Mouse (Mus musculus) right cerebral cortex, postnatal 36 days (tissue): ENCODE measurements around the gene Fibcd1.
A peak's percentile ranks its signal among the peaks of the same experiment; 100 is the strongest.

Experiments
- DNase-seq, 2 experiments: peaks; one replicate each; pipeline ENCODE4 v3.0.0; 2022; ENCODE audit warnings: low spot score in 2 of 2, mixed read lengths in 1 of 2

Gene Fibcd1

GRCm38 (mm10) chr2:31845896-31846691, at the start of gene Fibcd1:
Fibcd1 (minus strand) TSS chr2:31846005.
- no peak for DNase-seq

GRCm38 (mm10) chr2:31894221-31894870, 48.5 kb upstream of the Fibcd1 start:
- DNase-seq = peak in 1 of 2 experiments; percentile 50

- no peak for DNase-seq
Observed at GRCm38 (mm10) chr2:31893110-31893669, 47.4 kb upstream of the Fibcd1 start.

- no peak for DNase-seq
Observed at GRCm38 (mm10) chr2:31891219-31891618, 45.4 kb upstream of the Fibcd1 start.

GRCm38 (mm10) chr2:31888871-31889270, 43.1 kb upstream of the Fibcd1 start:
- DNase-seq = no peak

- no peak for DNase-seq
Observed at GRCm38 (mm10) chr2:31887030-31887429, 41.2 kb upstream of the Fibcd1 start, which contains the start of gene Lamc3. Lamc3 (plus strand) TSS chr2:31887291.

- no peak for DNase-seq
Observed at GRCm38 (mm10) chr2:31884806-31885205, 39.0 kb upstream of the Fibcd1 start.

- no peak for DNase-seq
Observed at GRCm38 (mm10) chr2:31883061-31883460, 37.3 kb upstream of the Fibcd1 start.

- DNase-seq = no peak
Observed at GRCm38 (mm10) chr2:31880868-31881267, 35.1 kb upstream of the Fibcd1 start.

- DNase-seq = no peak
Observed at GRCm38 (mm10) chr2:31878610-31879009, 32.8 kb upstream of the Fibcd1 start.

GRCm38 (mm10) chr2:31876446-31876845, 30.6 kb upstream of the Fibcd1 start:
- peak in 1 of 2 experiments; percentile 38 for DNase-seq

- no peak for DNase-seq
Observed at GRCm38 (mm10) chr2:31874290-31874855, 28.6 kb upstream of the Fibcd1 start.

- DNase-seq = no peak
Observed at GRCm38 (mm10) chr2:31870683-31871082, 24.9 kb upstream of the Fibcd1 start.

- DNase-seq = no peak
Observed at GRCm38 (mm10) chr2:31869692-31870091, 23.9 kb upstream of the Fibcd1 start.

- DNase-seq = no peak
Observed at GRCm38 (mm10) chr2:31868538-31869164, 22.8 kb upstream of the Fibcd1 start.

GRCm38 (mm10) chr2:31867773-31868537, 22.1 kb upstream of the Fibcd1 start:
- DNase-seq = no peak

GRCm38 (mm10) chr2:31865794-31866193, 20.0 kb upstream of the Fibcd1 start:
- DNase-seq = no peak

- no peak for DNase-seq
Observed at GRCm38 (mm10) chr2:31865322-31865721, 19.5 kb upstream of the Fibcd1 start.

- no peak for DNase-seq
Observed at GRCm38 (mm10) chr2:31864891-31865290, 19.1 kb upstream of the Fibcd1 start.

GRCm38 (mm10) chr2:31863766-31864165, 18.0 kb upstream of the Fibcd1 start:
- no peak for DNase-seq

GRCm38 (mm10) chr2:31862919-31863318, 17.1 kb upstream of the Fibcd1 start:
- no peak for DNase-seq
